In the genomic region with DNA sequence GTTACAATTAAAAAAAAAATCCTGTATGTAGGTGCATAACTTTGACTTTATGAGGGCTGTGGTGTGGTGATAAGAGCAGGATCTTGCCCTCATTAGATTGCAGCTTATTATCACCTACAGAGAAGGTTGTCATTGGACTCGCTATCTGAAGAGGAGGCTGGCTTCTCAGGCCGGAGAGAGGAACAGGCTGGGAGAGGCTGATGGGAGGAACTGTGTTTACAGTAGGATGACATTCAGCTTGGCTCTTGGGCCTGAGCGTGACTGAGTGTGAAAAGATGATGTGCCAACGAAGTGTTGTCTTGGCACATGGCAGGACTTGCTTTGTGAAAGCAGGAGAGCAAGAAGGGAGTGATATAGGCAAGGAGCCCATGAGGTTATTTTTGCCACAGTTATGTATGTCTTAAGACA, we compare ENCODE assay signal across 16 mouse cellular contexts.
A peak's percentile ranks its signal among the peaks of the same experiment; 100 is the strongest.
DNase-seq lines count a peak whose midpoint lies in the region; ATAC-seq lines count a peak whose summit lies in the region.
"Had no signal": no experiment of that assay in that cellular context is flagged by ENCODE, and none has a peak within 500 bp of the region (broad histone marks: within the 10 kb centered on the region; RNA-seq: fewer than 3 reads in every experiment).

No protein-coding gene starts in this region.

- no peak overlapping the region for H3K4me3 ChIP-seq in heart, embryonic 14.5 days (ENCODE audit: control insufficient read depth in 1 of 2, insufficient read depth in 1 of 2, low read depth in 1 of 2, low read length in 2 of 2)
- H3K4me3 ChIP-seq in intestine, embryonic 16.5 days (ENCODE audit: low read length) = no peak overlapping the region
- H3K4me3 ChIP-seq: embryonic facial prominence, embryonic 13.5 days; kidney, embryonic 15.5 days; neural tube, embryonic 13.5 days had no signal

- whole genome bisulfite sequencing in heart, embryonic 14.5 days = 9% methylated on average over 4 of the region's 4 CpGs
- 37% methylated on average over 4 of the region's 4 CpGs for WGBS in intestine, embryonic 16.5 days

- no peak for ATAC-seq in heart, embryonic 14.5 days (ENCODE audit: insufficient number of reproducible peaks, insufficient read depth, low FRiP score, low read depth)
- peak; percentile 56; the same call in 1 of the 2 replicates for ATAC-seq in intestine, embryonic 16.5 days
- ATAC-seq: CD4-positive, CD25-positive, alpha-beta regulatory T cell, adult 4 months had no signal

- H3K9ac ChIP-seq in heart, embryonic 14.5 days (ENCODE audit: low read length) = no peak overlapping the region
- no peak overlapping the region for H3K9ac ChIP-seq in intestine, embryonic 16.5 days (ENCODE audit: low read depth, low read length)
- H3K9ac ChIP-seq: embryonic facial prominence, embryonic 13.5 days; hindbrain, embryonic 14.5 days; kidney, embryonic 15.5 days; neural tube, embryonic 13.5 days had no signal

- no peaks in the 10 kb centered on the region for H3K9me3 ChIP-seq in heart, embryonic 14.5 days (ENCODE audit: control insufficient read depth, low read length)
- no peaks in the 10 kb centered on the region for H3K9me3 ChIP-seq in intestine, embryonic 16.5 days (ENCODE audit: control insufficient read depth, low read length)
- H3K9me3 ChIP-seq: embryonic facial prominence, embryonic 13.5 days; kidney, embryonic 15.5 days; neural tube, embryonic 13.5 days had no signal

- H3K36me3 ChIP-seq in heart, embryonic 14.5 days (ENCODE audit: control insufficient read depth, insufficient read depth, low read length) = no peaks in the 10 kb centered on the region
- H3K36me3 ChIP-seq in intestine, embryonic 16.5 days (ENCODE audit: control insufficient read depth, insufficient read depth, low read length) = no peaks in the 10 kb centered on the region
- H3K36me3 ChIP-seq: embryonic facial prominence, embryonic 13.5 days; kidney, embryonic 15.5 days; neural tube, embryonic 13.5 days had no signal

- peak overlapping the region; percentile 23 to 58; a peak in 2 of 4 replicates for H3K27ac ChIP-seq in heart, embryonic 14.5 days (replicated peaks in 1 of 2; ENCODE audit: control insufficient read depth in 1 of 2, insufficient read depth in 1 of 2, low read depth in 2 of 2, low read length in 2 of 2)
- no peak overlapping the region for H3K27ac ChIP-seq in intestine, embryonic 16.5 days (ENCODE audit: low read length)
- H3K27ac ChIP-seq: embryonic facial prominence, embryonic 13.5 days; hindbrain, embryonic 14.5 days; kidney, embryonic 15.5 days; macrophage; neural tube, embryonic 13.5 days had no signal

- no peak overlapping the region for H3K4me2 ChIP-seq in heart, embryonic 14.5 days (ENCODE audit: low read length)
- no peak overlapping the region for H3K4me2 ChIP-seq in intestine, embryonic 16.5 days (ENCODE audit: low read depth, low read length)
- H3K4me2 ChIP-seq: embryonic facial prominence, embryonic 13.5 days; hindbrain, embryonic 14.5 days; kidney, embryonic 15.5 days; neural tube, embryonic 13.5 days had no signal

- peaks cover 6 to 17% of the 10 kb centered on the region in 2 experiments for H3K4me1 ChIP-seq in heart, embryonic 14.5 days (ENCODE audit: control insufficient read depth in 2 of 2, insufficient read depth in 2 of 2, low read length in 2 of 2)
- peaks cover 6% of the 10 kb centered on the region; the same call in 1 of the 2 replicates for H3K4me1 ChIP-seq in intestine, embryonic 16.5 days (ENCODE audit: control insufficient read depth, insufficient read depth, low read length)
- H3K4me1 ChIP-seq: kidney, embryonic 15.5 days; neural tube, embryonic 13.5 days had no signal

- no peaks in the 10 kb centered on the region for H3K27me3 ChIP-seq in heart, embryonic 14.5 days (ENCODE audit: control insufficient read depth, insufficient read depth, low read length)
- H3K27me3 ChIP-seq in intestine, embryonic 16.5 days (replicated peaks; ENCODE audit: control insufficient read depth, insufficient read depth, low read length) = no peaks in the 10 kb centered on the region
- H3K27me3 ChIP-seq: embryonic facial prominence, embryonic 13.5 days; kidney, embryonic 15.5 days; neural tube, embryonic 13.5 days had no signal

- no peak for DNase-seq in heart, postnatal 25 days (ENCODE audit: low spot score)
- peak; percentile 31 for DNase-seq in brain, adult 2 months (ENCODE audit: low read depth, low spot score)
- DNase-seq in lung, postnatal 36 days = peak; percentile 19
- DNase-seq in cerebellum, adult 9-10 months = no peak
- DNase-seq in cerebellum, adult 9-11 months = no peak
- DNase-seq: cerebellum, postnatal 25 days; gastrocnemius, postnatal 10 days; layer of hippocampus, adult 9-11 months had no signal

- intact Hi-C loops in heart, postnatal 25 days (cut with DNase I) = no loop called here

Comparison
In these comparisons a context has a peak if more than half of its experiments do, and no peak if none do; other contexts are left out.
1. DNase-seq: peak in brain, adult 2 months (single experiment) and lung, postnatal 36 days (single experiment); none in heart, postnatal 25 days (single experiment), cerebellum, adult 9-10 months (single experiment) and cerebellum, adult 9-11 months (single experiment).